Mouse (Mus musculus): Measurements from ENCODE around the gene H2al1i. TPM values are rescaled to one million over a fixed set of nuclear protein-coding genes. Genes with fewer than 3 reads are reported as not detected.
"Not testable (repeated sequence)": the region's sequence is repeated elsewhere in the genome, so short reads cannot be mapped to it uniquely, and the experiment has no call there.

H2al1i gene
- polyA plus RNA-seq (2015; fragmentation: Nextera tagmentation; extraction: Ambion mirVana) = not detected in 2 replicates

DNA sequence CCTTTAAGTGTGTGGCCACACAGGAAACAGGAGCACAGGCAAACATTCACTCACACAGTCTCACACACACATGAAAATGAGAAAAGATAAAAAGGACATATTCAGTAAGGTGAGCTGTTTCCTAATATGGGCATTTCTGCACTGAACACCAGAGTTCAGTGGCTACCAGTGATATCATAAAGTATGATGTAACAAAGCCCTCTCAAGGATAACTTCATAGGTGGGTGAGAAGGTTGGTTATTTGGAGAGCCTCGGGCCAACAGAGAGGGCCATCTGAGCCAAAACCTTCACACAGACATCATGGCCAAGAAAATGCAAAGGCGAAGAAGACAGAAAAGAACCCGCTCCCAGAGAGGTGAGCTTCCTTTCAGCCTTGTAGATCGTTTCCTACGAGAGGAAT lies at the start of gene H2al1i:
Gene H2al1i, plus strand, starts transcription at position 301 of the 400 bp plus-strand sequence.
- H3K36me3 ChIP-seq (ENCODE audit: control insufficient read depth, insufficient read depth); H3K9me3 ChIP-seq (replicated peaks; ENCODE audit: control insufficient read depth, low read length); H3K9ac ChIP-seq (ENCODE audit: low read depth, low read length); H3K27me3 ChIP-seq (ENCODE audit: control insufficient read depth, insufficient read depth, low read depth, low read length); H3K4me3 ChIP-seq (ENCODE audit: low read depth, low read length); H3K4me1 ChIP-seq (ENCODE audit: control insufficient read depth, low read depth, low read length); ATAC-seq (ENCODE audit: low read depth); H3K4me2 ChIP-seq (ENCODE audit: low read depth, low read length); H3K27ac ChIP-seq (ENCODE audit: low read length): not testable (repeated sequence)
- 77% methylated on average over 2 of the region's 5 CpGs for whole genome bisulfite sequencing (ENCODE audit: insufficient replicate concordance)

DNA sequence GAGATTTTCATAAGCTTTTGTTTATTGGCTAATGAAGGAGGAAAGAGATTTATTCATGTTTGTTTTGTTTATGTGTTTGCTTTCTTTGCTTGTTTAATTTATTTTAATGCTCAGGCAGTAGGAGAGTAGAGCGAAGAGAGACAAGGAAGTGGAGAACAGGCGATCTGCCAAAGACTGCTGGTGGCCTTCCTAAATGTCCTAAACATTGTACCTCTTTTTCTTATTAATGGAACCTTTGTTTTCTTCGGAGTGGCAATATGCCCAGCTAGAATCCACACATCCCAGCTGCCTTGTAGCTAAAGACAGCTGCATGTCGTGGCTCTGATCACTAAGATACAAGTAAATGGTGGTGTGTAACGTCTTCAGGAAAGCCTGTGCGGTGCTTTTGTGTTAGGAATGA lies 47.4 kb upstream of the H2al1i start:
- Histone ChIP-seq H3K9me3 (replicated peaks; ENCODE audit: control insufficient read depth, low read length) (no peaks in the 10 kb centered on the region), H3K27ac (ENCODE audit: low read length) (no peak overlapping the region), H3K9ac (ENCODE audit: low read depth, low read length) (no peak overlapping the region), H3K4me1 (ENCODE audit: control insufficient read depth, low read depth, low read length) (no peaks in the 10 kb centered on the region), H3K4me2 (ENCODE audit: low read depth, low read length) (no peak overlapping the region), H3K4me3 (ENCODE audit: low read depth, low read length) (no peak overlapping the region), H3K36me3 (ENCODE audit: control insufficient read depth, insufficient read depth) (no peaks in the 10 kb centered on the region), H3K27me3 (ENCODE audit: control insufficient read depth, insufficient read depth, low read depth, low read length) (no peaks in the 10 kb centered on the region)
- ATAC-seq (ENCODE audit: low read depth) = no peak
- 63% methylated on average over 6 of the region's 6 CpGs for whole genome bisulfite sequencing (ENCODE audit: insufficient replicate concordance)

DNA sequence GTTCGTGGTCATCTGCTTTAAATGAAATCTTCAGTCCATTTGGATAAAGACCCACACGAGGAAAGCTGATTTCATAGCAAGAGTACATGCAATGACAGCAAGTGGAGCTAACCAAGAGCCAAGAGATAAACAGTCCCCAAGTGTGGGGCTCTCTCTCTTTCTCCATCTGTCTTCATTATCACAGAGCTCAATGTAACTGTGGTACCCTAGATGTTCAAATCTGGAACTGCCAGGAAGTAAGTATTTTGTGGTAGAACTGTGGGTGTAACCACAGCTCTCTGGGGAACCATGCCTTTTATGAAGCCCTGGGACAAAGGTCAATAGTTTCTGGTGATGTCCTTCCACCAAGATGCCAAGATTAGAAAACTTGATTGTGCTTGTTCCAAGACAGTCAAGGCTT lies 43.7 kb upstream of the H2al1i start:
- no peaks in the 10 kb centered on the region for H3K9me3 ChIP-seq (replicated peaks; ENCODE audit: control insufficient read depth, low read length)
- 44% methylated on average over 2 of the region's 2 CpGs for WGBS (ENCODE audit: insufficient replicate concordance)

DNA sequence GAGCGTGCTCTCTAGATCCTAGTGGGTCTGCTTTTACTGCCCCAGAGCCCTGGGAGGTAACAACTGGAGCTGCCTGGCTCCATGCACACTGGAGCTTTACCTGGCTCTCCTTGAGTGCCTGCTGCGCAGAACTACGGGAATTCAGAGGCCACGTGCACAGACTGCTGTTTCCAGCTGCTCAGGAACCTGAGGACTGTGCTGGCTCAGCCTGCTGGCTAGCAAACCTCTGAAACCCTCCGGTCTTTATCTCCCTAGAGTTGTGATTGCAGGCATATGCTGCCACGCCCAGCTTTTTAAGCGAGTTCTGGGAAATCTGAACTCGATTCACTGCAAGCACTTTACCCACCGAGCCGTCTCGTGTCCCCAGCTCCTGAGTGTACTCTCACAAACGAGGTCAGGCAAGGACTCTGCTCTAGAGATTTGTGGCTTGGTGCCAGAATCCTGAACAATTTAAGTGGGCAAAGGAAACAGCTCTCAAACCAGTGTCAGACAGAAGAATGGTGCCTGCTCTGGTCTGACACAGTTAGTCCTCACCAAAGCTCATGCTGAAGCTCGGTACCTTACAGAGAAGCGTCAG lies 36.1 kb upstream of the H2al1i start:
- Histone ChIP-seq H3K36me3 (ENCODE audit: control insufficient read depth, insufficient read depth) (no peaks in the 10 kb centered on the region), H3K27me3 (ENCODE audit: control insufficient read depth, insufficient read depth, low read depth, low read length) (no peaks in the 10 kb centered on the region), H3K4me1 (ENCODE audit: control insufficient read depth, low read depth, low read length) (no peaks in the 10 kb centered on the region), H3K27ac (ENCODE audit: low read length) (no peak overlapping the region), H3K9ac (ENCODE audit: low read depth, low read length) (no peak overlapping the region), H3K4me3 (ENCODE audit: low read depth, low read length) (no peak overlapping the region), H3K9me3 (replicated peaks; ENCODE audit: control insufficient read depth, low read length) (no peaks in the 10 kb centered on the region), H3K4me2 (ENCODE audit: low read depth, low read length) (no peak overlapping the region)
- ATAC-seq (ENCODE audit: low read depth) = no peak
- 47% methylated on average over 14 of the region's 14 CpGs for WGBS (ENCODE audit: insufficient replicate concordance)

More for the DNA sequence above, 43.7 kb upstream of the H2al1i start:
- Histone ChIP-seq H3K4me3 (ENCODE audit: low read depth, low read length) (no peak overlapping the region), H3K9ac (ENCODE audit: low read depth, low read length) (no peak overlapping the region), H3K27ac (ENCODE audit: low read length) (no peak overlapping the region), H3K4me2 (ENCODE audit: low read depth, low read length) (no peak overlapping the region), H3K27me3 (ENCODE audit: control insufficient read depth, insufficient read depth, low read depth, low read length) (no peaks in the 10 kb centered on the region), H3K36me3 (ENCODE audit: control insufficient read depth, insufficient read depth) (no peaks in the 10 kb centered on the region), H3K4me1 (ENCODE audit: control insufficient read depth, low read depth, low read length) (no peaks in the 10 kb centered on the region)
- no peak for ATAC-seq (ENCODE audit: low read depth)

DNA sequence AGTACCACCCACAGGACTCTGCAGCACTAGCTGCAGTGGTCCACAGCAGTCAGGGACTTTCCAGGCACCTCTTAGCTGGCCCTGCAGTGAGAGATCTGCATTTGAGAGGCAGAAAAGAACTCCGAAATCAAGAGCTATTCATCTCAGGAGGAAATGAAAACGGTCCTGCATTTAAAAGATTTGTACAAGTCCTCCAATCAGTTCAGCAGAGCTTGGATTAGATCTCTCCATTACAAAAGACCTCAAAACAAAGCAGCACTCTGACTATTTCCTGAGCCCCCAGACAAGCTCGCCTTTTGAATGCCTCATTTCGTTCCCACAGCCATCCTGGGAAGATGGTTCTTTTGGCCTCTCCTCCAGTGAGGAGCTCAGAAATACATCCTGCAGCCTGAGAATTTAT lies 35.2 kb upstream of the H2al1i start:
- H3K9me3 ChIP-seq (replicated peaks; ENCODE audit: control insufficient read depth, low read length) = no peaks in the 10 kb centered on the region
- no peaks in the 10 kb centered on the region for H3K4me1 ChIP-seq (ENCODE audit: control insufficient read depth, low read depth, low read length)
- no peak for ATAC-seq (ENCODE audit: low read depth)
- H3K27me3 ChIP-seq (ENCODE audit: control insufficient read depth, insufficient read depth, low read depth, low read length) = no peaks in the 10 kb centered on the region
- WGBS (ENCODE audit: insufficient replicate concordance) = 38% methylated on average over 4 of the region's 4 CpGs
- H3K36me3 ChIP-seq (ENCODE audit: control insufficient read depth, insufficient read depth) = no peaks in the 10 kb centered on the region
- H3K27ac ChIP-seq (ENCODE audit: low read length) = no peak overlapping the region
- no peak overlapping the region for H3K4me2 ChIP-seq (ENCODE audit: low read depth, low read length)
- H3K9ac ChIP-seq (ENCODE audit: low read depth, low read length) = no peak overlapping the region
- H3K4me3 ChIP-seq (ENCODE audit: low read depth, low read length) = no peak overlapping the region

DNA sequence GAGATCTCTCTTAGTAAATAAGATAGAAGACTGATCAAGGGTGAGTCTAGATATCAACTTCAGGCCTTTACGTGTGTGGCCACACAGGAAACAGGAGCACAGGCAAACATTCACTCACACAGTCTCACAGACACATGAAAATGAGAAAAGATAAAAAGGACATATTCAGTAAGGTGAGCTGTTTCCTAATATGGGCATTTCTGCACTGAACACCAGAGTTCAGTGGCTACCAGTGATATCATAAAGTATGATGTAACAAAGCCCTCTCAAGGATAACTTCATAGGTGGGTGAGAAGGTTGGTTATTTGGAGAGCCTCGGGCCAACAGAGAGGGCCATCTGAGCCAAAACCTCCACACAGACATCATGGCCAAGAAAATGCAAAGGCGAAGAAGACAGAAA lies 25.5 kb upstream of the H2al1i start, which contains the start of gene H2al1a:
Gene H2al1a, plus strand, starts transcription at position 301 of the 400 bp plus-strand sequence.
- not testable (repeated sequence) for H3K27ac ChIP-seq (ENCODE audit: low read length); H3K27me3 ChIP-seq (ENCODE audit: control insufficient read depth, insufficient read depth, low read depth, low read length); H3K9ac ChIP-seq (ENCODE audit: low read depth, low read length); H3K4me2 ChIP-seq (ENCODE audit: low read depth, low read length); H3K9me3 ChIP-seq (replicated peaks; ENCODE audit: control insufficient read depth, low read length); H3K36me3 ChIP-seq (ENCODE audit: control insufficient read depth, insufficient read depth); H3K4me3 ChIP-seq (ENCODE audit: low read depth, low read length); H3K4me1 ChIP-seq (ENCODE audit: control insufficient read depth, low read depth, low read length); ATAC-seq (ENCODE audit: low read depth)
- no CpG with 5 or more reads among the region's 3 CpGs for WGBS (ENCODE audit: insufficient replicate concordance)

DNA sequence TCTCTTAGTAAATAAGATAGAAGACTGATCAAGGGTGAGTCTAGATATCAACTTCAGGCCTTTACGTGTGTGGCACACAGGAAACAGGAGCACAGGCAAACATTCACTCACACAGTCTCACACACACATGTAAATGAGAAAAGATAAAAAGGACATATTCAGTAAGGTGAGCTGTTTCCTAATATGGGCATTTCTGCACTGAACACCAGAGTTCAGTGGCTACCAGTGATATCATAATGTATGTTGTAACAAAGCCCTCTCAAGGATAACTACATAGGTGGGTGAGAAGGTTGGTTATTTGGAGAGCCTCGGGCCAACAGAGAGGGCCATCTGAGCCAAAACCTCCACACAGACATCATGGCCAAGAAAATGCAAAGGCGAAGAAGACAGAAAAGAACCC lies 22.3 kb upstream of the H2al1i start, which contains the start of gene H2al1b:
Gene H2al1b, plus strand, starts transcription at position 301 of the 400 bp plus-strand sequence.
- 62% methylated on average over 1 of the region's 3 CpGs for WGBS (ENCODE audit: insufficient replicate concordance)
- not testable (repeated sequence) for H3K27me3 ChIP-seq (ENCODE audit: control insufficient read depth, insufficient read depth, low read depth, low read length); ATAC-seq (ENCODE audit: low read depth); H3K4me3 ChIP-seq (ENCODE audit: low read depth, low read length); H3K9me3 ChIP-seq (replicated peaks; ENCODE audit: control insufficient read depth, low read length); H3K36me3 ChIP-seq (ENCODE audit: control insufficient read depth, insufficient read depth); H3K27ac ChIP-seq (ENCODE audit: low read length); H3K9ac ChIP-seq (ENCODE audit: low read depth, low read length); H3K4me2 ChIP-seq (ENCODE audit: low read depth, low read length); H3K4me1 ChIP-seq (ENCODE audit: control insufficient read depth, low read depth, low read length)

DNA sequence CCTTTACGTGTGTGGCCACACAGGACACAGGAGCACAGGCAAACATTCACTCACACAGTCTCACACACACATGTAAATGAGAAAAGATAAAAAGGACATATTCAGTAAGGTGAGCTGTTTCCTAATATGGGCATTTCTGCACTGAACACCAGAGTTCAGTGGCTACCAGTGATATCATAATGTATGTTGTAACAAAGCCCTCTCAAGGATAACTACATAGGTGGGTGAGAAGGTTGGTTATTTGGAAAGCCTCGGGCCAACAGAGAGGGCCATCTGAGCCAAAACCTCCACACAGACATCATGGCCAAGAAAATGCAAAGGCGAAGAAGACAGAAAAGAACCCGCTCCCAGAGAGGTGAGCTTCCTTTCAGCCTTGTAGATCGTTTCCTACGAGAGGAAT lies 19.1 kb upstream of the H2al1i start, which contains the start of gene H2al1c:
Gene H2al1c, plus strand, starts transcription at position 301 of the 400 bp plus-strand sequence.
- not testable (repeated sequence) for H3K27ac ChIP-seq (ENCODE audit: low read length); H3K4me2 ChIP-seq (ENCODE audit: low read depth, low read length); ATAC-seq (ENCODE audit: low read depth)

DNA sequence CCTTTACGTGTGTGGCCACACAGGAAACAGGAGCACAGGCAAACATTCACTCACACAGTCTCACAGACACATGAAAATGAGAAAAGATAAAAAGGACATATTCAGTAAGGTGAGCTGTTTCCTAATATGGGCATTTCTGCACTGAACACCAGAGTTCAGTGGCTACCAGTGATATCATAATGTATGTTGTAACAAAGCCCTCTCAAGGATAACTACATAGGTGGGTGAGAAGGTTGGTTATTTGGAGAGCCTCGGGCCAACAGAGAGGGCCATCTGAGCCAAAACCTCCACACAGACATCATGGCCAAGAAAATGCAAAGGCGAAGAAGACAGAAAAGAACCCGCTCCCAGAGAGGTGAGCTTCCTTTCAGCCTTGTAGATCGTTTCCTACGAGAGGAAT lies 15.9 kb upstream of the H2al1i start, which contains the start of gene H2al1d:
Gene H2al1d, plus strand, starts transcription at position 301 of the 400 bp plus-strand sequence.
- not testable (repeated sequence) for ATAC-seq (ENCODE audit: low read depth); H3K9me3 ChIP-seq (replicated peaks; ENCODE audit: control insufficient read depth, low read length); H3K4me3 ChIP-seq (ENCODE audit: low read depth, low read length); H3K27me3 ChIP-seq (ENCODE audit: control insufficient read depth, insufficient read depth, low read depth, low read length); H3K27ac ChIP-seq (ENCODE audit: low read length); H3K4me2 ChIP-seq (ENCODE audit: low read depth, low read length); H3K36me3 ChIP-seq (ENCODE audit: control insufficient read depth, insufficient read depth); H3K9ac ChIP-seq (ENCODE audit: low read depth, low read length); H3K4me1 ChIP-seq (ENCODE audit: control insufficient read depth, low read depth, low read length)
- no CpG with 5 or more reads among the region's 6 CpGs for WGBS (ENCODE audit: insufficient replicate concordance)

More for the DNA sequence above, 19.1 kb upstream of the H2al1i start, which contains the start of gene H2al1c:
- H3K9me3 ChIP-seq (replicated peaks; ENCODE audit: control insufficient read depth, low read length); H3K9ac ChIP-seq (ENCODE audit: low read depth, low read length); H3K36me3 ChIP-seq (ENCODE audit: control insufficient read depth, insufficient read depth); H3K4me1 ChIP-seq (ENCODE audit: control insufficient read depth, low read depth, low read length); H3K27me3 ChIP-seq (ENCODE audit: control insufficient read depth, insufficient read depth, low read depth, low read length); H3K4me3 ChIP-seq (ENCODE audit: low read depth, low read length): not testable (repeated sequence)
- WGBS (ENCODE audit: insufficient replicate concordance) = 60% methylated on average over 1 of the region's 6 CpGs

Data from liver, embryonic 16.5 days (tissue).